Mouse (Mus musculus): ENCODE results near the gene Spi1. TPM values are rescaled to one million over a fixed set of nuclear protein-coding genes. Genes with fewer than 3 reads are reported as not detected.
A peak's percentile ranks its signal among the peaks of the same experiment; 100 is the strongest.
"Not testable (repeated sequence)": the region's sequence is repeated elsewhere in the genome, so short reads cannot be mapped to it uniquely, and the experiment has no call there.

Spi1 gene
- polyA plus RNA-seq, 2 experiments: 10.6 to 14.1 TPM

DNA sequence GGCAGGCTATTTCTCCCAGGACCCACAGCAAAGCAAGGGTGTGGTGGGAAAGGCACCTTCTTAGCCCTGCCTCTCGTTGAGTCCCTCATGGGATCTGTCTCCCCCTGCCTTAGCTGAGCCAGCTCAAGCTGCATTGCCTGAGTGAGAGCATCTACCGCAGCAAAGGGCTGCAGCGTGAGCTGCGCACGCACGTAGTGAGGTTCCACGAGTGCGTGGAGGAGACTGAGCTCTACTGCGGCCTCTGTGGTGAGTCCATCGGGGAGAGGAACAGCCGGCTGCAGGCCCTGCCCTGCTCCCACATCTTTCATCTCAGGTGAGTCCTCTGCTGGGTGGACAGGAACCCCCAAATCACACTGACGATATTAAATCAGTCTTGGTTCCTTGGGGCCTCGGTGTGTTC lies 37.5 kb upstream of the Spi1 start:
- Histone ChIP-seq H3K27me3 (ENCODE audit: control insufficient read depth, insufficient read depth, low read length) (no peaks in the 10 kb centered on the region), H3K36me3 (ENCODE audit: control insufficient read depth, insufficient read depth, low read length) (no peaks in the 10 kb centered on the region), H3K27ac (replicated peaks; ENCODE audit: low read depth, low read length) (no peak overlapping the region), H3K4me1 (ENCODE audit: control insufficient read depth, insufficient read depth, low read length) (no peaks in the 10 kb centered on the region), H3K9me3 (ENCODE audit: control insufficient read depth, low read length) (no peaks in the 10 kb centered on the region), H3K4me2 (replicated peaks; ENCODE audit: low read depth, low read length, severe bottlenecking) (no peak overlapping the region), H3K4me3 (replicated peaks; ENCODE audit: low read length) (no peak overlapping the region), H3K9ac (ENCODE audit: low read depth, low read length, severe bottlenecking) (no peak overlapping the region)
- DNase-seq (ENCODE audit: low spot score) (no peak), ATAC-seq (ENCODE audit: low FRiP score, low read depth) (no peak)
- 79% methylated on average over 13 of the region's 13 CpGs for WGBS
- TF ChIP-seq POLR2A (IDR thresholded peaks at IDR 0.05; ENCODE audit: borderline replicate concordance, extremely low read depth, insufficient read depth, insufficient read length): no peak

GRCm38 (mm10) chr2:91045805-91046204 lies 36.4 kb upstream of the Spi1 start:
- H3K36me3 ChIP-seq (ENCODE audit: control insufficient read depth, insufficient read depth, low read length); H3K9me3 ChIP-seq (ENCODE audit: control insufficient read depth, low read length); H3K4me1 ChIP-seq (ENCODE audit: control insufficient read depth, insufficient read depth, low read length); ATAC-seq (ENCODE audit: low FRiP score, low read depth); H3K9ac ChIP-seq (ENCODE audit: low read depth, low read length, severe bottlenecking); DNase-seq (ENCODE audit: low spot score); H3K4me3 ChIP-seq (replicated peaks; ENCODE audit: low read length); H3K27me3 ChIP-seq (ENCODE audit: control insufficient read depth, insufficient read depth, low read length); H3K4me2 ChIP-seq (replicated peaks; ENCODE audit: low read depth, low read length, severe bottlenecking); H3K27ac ChIP-seq (replicated peaks; ENCODE audit: low read depth, low read length): not testable (repeated sequence)
- 76% methylated on average over 1 of the region's 1 CpGs for WGBS

DNA sequence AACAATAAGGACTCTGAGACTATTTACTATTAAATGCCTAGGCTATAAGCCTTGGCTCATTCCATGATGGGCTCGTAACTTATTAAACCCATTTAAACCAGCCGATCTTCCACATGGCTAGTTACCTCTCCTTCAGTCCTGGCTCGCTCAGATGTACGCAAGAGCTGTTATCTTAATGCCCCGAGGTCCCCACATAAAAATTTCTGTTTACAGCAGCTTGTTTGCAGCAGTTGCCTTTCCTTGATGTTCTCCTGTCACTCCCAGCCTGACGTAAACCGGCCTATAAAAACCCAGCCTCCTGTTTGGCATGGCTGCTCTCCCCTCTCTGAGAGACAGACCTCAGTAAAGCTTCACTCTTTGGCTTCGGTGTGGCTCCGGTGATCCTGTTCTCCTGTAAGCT lies 34.8 kb upstream of the Spi1 start:
- Histone ChIP-seq H3K4me2 (replicated peaks; ENCODE audit: low read depth, low read length, severe bottlenecking) (no peak overlapping the region), H3K36me3 (ENCODE audit: control insufficient read depth, insufficient read depth, low read length) (no peaks in the 10 kb centered on the region; the same call in 1 of the 2 replicates), H3K9ac (ENCODE audit: low read depth, low read length, severe bottlenecking) (no peak overlapping the region), H3K27me3 (ENCODE audit: control insufficient read depth, insufficient read depth, low read length) (no peaks in the 10 kb centered on the region), H3K27ac (replicated peaks; ENCODE audit: low read depth, low read length) (no peak overlapping the region), H3K9me3 (ENCODE audit: control insufficient read depth, low read length) (no peaks in the 10 kb centered on the region), H3K4me3 (replicated peaks; ENCODE audit: low read length) (no peak overlapping the region), H3K4me1 (ENCODE audit: control insufficient read depth, insufficient read depth, low read length) (no peaks in the 10 kb centered on the region)
- no peak for TF ChIP-seq POLR2A (IDR thresholded peaks at IDR 0.05; ENCODE audit: borderline replicate concordance, extremely low read depth, insufficient read depth, insufficient read length)
- WGBS: 31% methylated on average over 9 of the region's 9 CpGs
- no peak for DNase-seq (ENCODE audit: low spot score)
- ATAC-seq (ENCODE audit: low FRiP score, low read depth): no peak

GRCm38 (mm10) chr2:91051917-91052316 lies 30.3 kb upstream of the Spi1 start:
- DNase-seq (ENCODE audit: low spot score) (no peak), ATAC-seq (ENCODE audit: low FRiP score, low read depth) (no peak)
- no peak overlapping the region for H3K4me3 ChIP-seq (replicated peaks; ENCODE audit: low read length)
- H3K27me3 ChIP-seq (ENCODE audit: control insufficient read depth, insufficient read depth, low read length): no peaks in the 10 kb centered on the region
- H3K4me1 ChIP-seq (ENCODE audit: control insufficient read depth, insufficient read depth, low read length): peaks cover 9% of the 10 kb centered on the region
- no peaks in the 10 kb centered on the region for H3K9me3 ChIP-seq (ENCODE audit: control insufficient read depth, low read length)
- no peak overlapping the region for H3K4me2 ChIP-seq (replicated peaks; ENCODE audit: low read depth, low read length, severe bottlenecking)
- WGBS: 80% methylated on average over 3 of the region's 3 CpGs
- H3K9ac ChIP-seq (ENCODE audit: low read depth, low read length, severe bottlenecking): no peak overlapping the region
- TF ChIP-seq POLR2A (IDR thresholded peaks at IDR 0.05; ENCODE audit: borderline replicate concordance, extremely low read depth, insufficient read depth, insufficient read length): no peak
- no peak overlapping the region for H3K27ac ChIP-seq (replicated peaks; ENCODE audit: low read depth, low read length)
- H3K36me3 ChIP-seq (ENCODE audit: control insufficient read depth, insufficient read depth, low read length): peaks cover 20% of the 10 kb centered on the region

DNA sequence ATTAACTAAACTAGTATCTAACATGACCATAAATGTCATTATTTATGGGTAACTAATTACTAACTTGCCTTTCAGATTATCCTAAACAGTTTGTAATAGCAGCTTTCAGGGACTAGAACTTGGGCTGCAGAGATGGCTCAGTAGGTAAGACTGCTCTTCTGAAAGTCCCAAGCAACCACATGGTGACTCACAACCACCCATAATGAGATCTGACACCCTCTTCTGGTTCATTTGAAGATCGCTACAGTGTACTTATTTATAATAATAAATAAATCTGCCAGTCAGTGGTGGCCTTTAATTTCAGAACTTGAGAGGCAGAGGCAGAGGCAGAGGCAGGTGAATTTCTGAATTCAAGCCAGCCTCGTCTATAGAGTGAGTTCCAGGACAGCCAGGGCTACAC lies 29.4 kb upstream of the Spi1 start:
- Histone ChIP-seq H3K36me3 (ENCODE audit: control insufficient read depth, insufficient read depth, low read length) (peaks cover 28% of the 10 kb centered on the region), H3K27me3 (ENCODE audit: control insufficient read depth, insufficient read depth, low read length) (no peaks in the 10 kb centered on the region), H3K4me2 (replicated peaks; ENCODE audit: low read depth, low read length, severe bottlenecking) (no peak overlapping the region; the same call in 1 of the 2 replicates), H3K4me1 (ENCODE audit: control insufficient read depth, insufficient read depth, low read length) (peaks cover 9% of the 10 kb centered on the region), H3K9ac (ENCODE audit: low read depth, low read length, severe bottlenecking) (no peak overlapping the region), H3K4me3 (replicated peaks; ENCODE audit: low read length) (0 out of 2 replicates have a peak overlapping the region, but pooled peaks have one; percentile 87), H3K27ac (replicated peaks; ENCODE audit: low read depth, low read length) (no peak overlapping the region), H3K9me3 (ENCODE audit: control insufficient read depth, low read length) (no peaks in the 10 kb centered on the region)
- no peak for TF ChIP-seq POLR2A (IDR thresholded peaks at IDR 0.05; ENCODE audit: borderline replicate concordance, extremely low read depth, insufficient read depth, insufficient read length)
- DNase-seq (ENCODE audit: low spot score) (no peak), ATAC-seq (ENCODE audit: low FRiP score, low read depth) (no peak)
- 48% methylated on average over 2 of the region's 2 CpGs for WGBS

Measured in limb, embryonic 14.5 days (tissue).